Mouse (Mus musculus): Measurements from ENCODE around the gene 1600002K03Rik. TPM values are rescaled to one million over a fixed set of nuclear protein-coding genes. Genes with fewer than 3 reads are reported as not detected.

Gene 1600002K03Rik
- total RNA-seq, 2 experiments from 2014 or later = 5.4 to 6.5 TPM

DNA sequence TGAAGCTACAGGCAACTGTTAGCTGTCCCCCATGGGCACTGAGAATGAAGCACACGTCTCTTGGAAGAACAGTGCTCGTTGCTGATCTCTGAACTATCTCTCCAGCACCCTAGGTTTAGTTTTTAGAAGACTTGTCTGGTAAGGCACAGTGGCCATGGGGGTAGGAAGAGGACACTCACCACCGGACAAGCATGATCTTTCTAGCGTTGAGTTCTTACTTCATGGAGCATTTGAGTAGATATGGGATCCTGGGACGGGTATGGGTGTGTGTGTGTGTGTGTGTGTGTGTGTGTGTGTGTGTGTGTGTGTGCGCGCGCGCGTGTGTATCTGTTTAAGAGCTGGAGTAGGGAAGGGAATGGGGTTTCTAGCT lies 32.1 kb upstream of the 1600002K03Rik start, which contains the start of gene Cbarp:
Gene Cbarp, minus strand, starts transcription at position 170 of the 370 bp plus-strand sequence.
- no peak for DNase-seq (ENCODE audit: low spot score)

DNA sequence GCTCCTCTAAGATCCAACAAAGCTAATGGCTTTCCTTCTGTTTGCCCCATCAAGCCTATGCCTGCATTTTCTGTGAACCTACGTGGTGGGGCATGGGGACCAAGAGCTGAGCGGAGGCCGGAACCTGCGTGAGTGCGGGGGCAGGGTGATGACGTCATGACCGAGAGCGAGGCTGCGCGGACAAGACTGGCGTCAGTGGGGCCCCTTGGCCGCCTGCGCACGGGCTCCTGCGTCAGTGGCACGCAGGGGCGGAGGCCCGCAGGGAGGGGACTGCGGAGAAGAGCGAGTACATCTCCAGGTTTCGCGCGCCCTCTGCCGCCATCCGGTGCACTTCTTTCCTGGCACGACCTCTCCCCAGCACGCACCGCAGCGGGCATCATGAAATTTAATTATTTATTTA lies 31.5 kb upstream of the 1600002K03Rik start:
- DNase-seq (ENCODE audit: low spot score) = peak; percentile 96

DNA sequence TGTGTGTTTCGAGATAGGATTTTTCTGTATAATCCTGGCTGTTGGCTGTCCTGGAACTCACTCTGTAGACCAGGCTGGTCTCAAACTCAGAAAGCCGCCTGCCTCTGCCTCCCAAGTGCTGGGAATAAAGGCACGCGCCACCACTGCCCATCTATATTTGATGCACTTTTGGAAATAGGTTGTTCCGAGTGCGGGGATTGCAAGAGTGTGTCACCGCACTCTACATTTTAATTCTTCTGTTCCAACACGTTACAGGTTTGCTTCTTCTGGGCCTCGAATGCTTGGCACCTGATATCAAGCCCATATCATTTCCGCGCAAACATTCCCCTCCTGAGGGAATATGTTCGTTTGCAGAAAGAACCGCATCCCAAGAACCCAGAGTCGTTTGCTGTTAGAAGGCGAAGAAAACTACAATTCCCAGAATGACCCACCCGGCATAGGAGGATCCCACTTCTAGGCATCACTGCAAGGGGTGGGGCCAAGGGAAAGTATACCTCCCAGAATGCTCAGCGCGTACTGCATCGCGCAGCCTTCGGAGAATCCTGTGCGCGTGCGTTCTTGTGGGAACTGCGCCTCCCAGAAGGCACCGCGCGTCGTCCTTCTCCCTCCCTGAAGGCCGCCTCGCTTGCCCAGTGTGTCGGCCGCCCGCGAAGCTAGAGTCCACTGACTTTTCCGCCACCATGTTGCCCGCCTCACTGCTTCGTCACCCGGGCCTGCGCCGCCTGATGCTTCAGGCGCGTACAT lies 30.8 kb upstream of the 1600002K03Rik start:
- peak; percentile 97 for DNase-seq (ENCODE audit: low spot score)

DNA sequence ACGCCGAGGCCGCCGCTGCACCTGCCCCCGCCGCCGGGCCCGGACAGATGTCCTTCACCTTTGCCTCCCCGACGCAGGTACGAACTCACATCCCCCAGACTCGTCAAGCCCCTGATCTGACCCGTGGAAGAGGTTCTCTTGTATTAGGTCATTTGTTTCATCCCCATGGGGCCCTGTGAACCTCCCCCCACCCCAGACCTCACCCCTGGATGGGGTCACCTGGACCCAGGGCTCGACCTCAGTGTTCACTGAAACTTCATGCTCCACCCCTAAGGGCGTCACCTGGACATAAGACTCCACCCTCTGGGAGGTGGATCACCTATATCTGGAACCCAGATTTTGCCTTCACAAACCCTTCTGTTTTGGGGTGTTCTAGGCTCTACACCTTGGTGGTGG lies 30.2 kb upstream of the 1600002K03Rik start:
- DNase-seq (ENCODE audit: low spot score) = no peak

DNA sequence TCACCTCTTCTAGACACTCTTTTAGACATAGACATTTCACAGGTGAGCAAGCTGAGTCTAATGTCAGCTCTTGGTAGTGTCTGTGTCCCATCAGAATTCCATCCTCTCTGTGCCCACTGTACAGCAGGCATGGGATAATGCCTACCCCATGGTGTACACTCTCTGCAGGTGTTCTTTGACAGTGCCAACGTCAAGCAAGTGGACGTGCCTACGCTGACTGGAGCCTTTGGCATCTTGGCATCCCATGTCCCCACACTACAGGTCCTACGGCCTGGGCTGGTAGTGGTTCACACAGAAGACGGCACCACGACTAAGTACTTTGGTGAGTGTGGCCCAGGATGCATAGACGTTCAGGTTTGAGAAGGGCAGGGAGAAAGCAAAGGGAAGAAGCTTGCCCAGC lies 29.1 kb upstream of the 1600002K03Rik start:
- no peak for DNase-seq (ENCODE audit: low spot score)

DNA sequence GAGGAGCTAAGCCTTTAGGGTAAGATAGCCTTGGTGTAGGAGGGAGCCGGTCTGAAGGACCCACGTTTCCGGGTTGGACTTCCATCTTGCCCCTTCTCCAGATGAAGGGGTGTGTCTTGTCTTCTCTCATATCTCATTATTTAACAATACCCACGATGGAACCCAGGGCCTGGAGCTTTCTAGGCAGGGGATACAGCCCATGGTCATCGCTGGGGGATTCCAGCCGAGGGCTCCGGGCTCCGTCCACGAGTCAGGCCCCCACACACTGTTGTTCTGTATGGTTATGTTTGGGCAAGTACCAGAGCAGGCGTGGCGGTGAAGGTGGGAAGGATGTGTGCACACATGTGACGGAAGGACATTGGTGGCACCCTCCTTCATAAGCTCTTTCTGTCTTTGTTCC lies 28.6 kb upstream of the 1600002K03Rik start:
- no peak for DNase-seq (ENCODE audit: low spot score)

DNA sequence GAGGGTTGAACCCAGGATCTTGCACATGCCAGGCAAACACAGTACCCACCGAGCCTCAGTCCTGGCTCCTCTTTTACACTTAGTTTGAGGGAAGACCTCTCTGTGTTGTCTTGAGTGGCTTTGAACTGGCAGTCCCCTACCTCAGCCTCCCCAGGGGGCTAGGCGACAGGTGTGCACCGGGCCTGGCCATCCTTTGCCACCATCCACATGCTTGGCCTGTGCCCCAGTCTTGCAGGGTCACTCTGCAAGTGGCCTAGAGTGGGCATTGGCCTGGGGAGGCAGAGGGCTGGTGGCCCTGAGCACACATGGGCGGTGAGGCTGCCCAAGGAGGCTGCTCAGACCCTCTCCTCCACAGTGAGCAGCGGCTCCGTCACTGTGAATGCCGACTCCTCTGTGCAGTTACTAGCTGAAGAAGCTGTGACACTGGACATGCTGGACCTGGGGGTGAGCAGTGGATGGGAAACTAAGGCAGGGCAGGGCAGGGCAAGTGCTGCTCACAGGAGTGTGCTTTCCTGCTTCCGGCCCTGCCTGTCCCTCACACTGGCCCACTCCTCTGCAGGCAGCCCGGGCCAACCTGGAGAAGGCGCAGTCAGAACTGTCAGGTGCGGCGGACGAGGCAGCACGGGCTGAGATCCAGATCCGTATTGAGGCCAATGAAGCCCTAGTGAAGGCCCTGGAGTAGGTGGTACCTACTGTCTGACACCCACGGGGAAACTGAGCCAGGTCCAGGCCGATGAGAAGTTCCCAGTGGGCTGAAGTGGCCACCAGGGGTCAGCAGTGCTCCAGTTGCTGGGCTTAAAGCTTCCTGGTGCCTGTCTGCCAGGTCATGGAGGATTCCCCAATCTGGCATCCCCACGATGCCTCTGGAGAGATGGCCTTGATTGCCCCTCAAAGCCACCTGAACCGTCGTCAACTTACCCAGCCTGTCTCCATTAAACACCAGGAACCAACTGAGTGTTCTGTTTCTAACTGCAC lies 27.6 kb upstream of the 1600002K03Rik start:
- DNase-seq (ENCODE audit: low spot score) = peak; percentile 78

DNA sequence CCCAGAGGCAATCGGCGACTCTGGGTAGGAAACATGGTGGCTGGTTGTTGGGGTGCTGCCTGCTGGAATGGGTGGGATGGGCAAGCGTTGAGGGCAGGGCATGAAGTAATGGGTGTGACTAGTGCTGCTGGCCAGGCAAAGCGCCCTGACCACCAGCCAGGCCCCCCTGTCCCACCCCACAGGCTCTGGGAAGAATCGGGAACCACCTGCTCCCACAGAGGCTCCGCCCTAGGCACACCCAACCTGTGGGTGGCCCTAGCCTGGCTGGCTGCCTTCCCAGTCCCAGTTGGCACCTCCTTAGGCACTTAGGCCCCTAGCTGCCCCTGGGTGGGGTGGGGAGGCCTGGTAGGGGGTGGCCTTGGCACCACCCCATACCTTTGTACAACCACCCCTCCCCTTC lies 26.8 kb upstream of the 1600002K03Rik start:
- no peak for DNase-seq (ENCODE audit: low spot score)

DNA sequence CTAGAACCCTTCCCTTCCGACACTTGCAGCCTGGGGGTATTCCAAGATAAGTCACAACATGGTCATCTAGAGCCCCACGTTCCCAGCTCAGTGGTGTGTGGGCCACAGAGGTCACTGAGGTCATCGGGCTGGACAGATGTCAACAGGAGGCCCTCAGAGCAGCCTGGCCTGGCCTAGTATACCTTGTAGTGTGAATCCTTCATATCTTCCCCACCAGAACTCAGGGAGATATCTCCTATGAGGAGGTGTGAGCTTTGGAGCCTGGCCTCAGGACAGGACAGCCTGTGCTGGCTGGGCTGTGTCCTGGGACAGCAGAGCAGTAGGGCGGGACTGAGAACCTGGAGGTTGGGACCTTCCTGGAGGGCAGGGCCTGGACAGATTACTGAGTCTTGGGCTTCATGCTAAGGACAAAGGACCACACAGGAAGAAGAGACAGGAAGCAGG lies 26.2 kb upstream of the 1600002K03Rik start:
- no peak for DNase-seq (ENCODE audit: low spot score)

DNA sequence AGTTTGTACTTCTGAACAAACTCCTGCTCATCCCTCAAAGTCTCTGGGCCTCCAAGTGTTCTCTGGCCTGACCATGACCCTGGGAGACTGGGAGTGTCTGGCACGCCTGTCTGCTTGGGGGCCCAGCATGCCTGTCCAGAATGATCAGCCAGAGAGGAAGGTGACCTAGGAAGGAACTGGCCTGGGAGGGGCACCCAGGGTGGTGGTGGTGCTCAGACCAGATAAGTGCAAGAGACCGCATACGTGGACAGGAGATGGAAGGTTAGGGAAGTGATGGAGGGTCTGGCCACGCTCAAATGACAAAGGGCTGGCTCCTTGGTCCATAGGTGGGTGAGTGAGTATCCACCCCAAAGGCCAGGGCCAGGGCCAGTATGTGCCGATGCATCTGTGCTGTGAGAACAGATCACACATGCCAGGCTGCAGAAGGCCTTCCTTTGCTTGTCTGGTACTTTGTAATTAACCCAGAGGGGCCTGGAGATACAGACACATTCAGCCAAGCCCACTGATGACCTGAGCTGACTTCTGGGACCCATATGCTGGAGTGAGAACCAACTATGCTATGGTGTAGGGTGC lies 25.5 kb upstream of the 1600002K03Rik start:
- DNase-seq (ENCODE audit: low spot score) = no peak

DNA sequence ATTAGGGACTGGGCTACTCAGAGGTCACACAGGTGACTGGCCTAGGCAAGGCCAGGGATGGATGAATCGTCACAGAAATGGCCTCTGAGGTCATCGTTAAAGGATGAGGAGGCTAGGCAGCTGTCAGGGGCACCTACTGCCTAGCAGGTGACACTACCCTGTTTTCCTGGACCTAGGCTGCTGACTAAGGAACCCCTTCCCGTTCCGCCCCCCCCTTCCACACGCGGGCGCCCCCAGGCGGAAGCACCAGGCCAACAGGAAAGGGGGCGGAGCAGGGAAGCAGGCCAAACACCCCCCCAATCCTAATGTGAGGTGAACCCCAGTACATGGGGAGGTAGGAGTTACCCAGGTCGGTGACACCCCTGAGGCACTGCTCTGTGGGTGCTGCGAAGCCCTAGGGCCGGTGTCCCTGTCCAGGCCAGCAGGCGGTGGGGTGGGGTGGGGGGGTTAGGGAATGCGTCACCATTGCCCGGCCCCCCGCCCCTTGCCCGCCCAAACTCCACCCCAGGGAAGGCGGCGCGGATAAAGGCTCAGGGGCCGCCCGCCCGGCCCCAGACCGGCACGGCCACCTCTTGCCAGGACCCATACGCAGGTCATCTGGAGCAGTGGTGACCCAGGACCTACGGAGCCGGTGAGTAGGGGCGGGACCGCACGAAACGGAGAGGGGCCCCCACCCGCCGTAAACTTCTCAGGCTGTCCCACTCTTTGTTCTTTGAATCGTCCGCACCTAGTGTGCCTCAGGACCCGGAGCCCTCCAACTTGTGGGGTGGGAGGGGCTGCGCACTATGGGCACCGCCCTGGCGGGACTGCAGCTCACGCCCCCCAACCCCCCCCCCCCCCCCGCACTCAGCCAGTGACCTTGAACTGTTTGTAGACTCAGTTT lies 24.8 kb upstream of the 1600002K03Rik start, which contains the start of gene Midn:
Gene Midn, plus strand, starts transcription at position 554 of the 883 bp plus-strand sequence.
- DNase-seq (ENCODE audit: low spot score) = peak; percentile 90

DNA sequence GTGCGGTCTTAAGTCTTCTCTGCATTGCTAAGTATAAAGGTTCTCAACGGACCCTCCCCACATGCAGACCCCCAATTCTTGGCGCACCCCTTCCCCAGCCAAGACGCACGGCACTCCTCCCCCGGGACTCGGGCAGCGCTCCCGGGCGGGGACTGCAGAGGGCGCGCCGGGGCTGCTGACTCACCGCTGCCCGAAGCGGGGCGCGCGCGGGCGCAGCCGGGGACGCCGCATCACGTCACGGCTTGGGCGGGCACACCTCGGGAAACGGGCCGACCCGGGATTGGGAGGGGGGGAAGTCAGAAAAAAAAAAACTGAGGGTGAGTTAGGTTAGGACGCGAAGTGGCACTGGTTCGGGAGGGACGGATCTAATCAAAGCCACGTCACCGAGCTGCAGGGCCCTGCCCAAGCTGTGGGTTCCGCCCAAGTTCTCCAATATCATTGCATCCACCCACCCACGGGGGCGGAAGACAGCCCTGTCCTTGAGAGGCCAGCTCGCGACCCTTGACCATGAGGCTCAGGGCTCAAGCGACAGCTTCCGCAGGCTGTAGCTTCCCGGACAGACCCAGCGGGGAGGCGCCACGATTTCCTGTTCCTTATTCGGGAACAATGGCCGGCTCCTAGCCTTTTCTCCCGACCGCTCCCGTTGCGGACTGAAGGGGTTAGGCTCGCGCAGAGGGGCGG lies 24.0 kb upstream of the 1600002K03Rik start:
- DNase-seq (ENCODE audit: low spot score) = peak; percentile 93

DNA sequence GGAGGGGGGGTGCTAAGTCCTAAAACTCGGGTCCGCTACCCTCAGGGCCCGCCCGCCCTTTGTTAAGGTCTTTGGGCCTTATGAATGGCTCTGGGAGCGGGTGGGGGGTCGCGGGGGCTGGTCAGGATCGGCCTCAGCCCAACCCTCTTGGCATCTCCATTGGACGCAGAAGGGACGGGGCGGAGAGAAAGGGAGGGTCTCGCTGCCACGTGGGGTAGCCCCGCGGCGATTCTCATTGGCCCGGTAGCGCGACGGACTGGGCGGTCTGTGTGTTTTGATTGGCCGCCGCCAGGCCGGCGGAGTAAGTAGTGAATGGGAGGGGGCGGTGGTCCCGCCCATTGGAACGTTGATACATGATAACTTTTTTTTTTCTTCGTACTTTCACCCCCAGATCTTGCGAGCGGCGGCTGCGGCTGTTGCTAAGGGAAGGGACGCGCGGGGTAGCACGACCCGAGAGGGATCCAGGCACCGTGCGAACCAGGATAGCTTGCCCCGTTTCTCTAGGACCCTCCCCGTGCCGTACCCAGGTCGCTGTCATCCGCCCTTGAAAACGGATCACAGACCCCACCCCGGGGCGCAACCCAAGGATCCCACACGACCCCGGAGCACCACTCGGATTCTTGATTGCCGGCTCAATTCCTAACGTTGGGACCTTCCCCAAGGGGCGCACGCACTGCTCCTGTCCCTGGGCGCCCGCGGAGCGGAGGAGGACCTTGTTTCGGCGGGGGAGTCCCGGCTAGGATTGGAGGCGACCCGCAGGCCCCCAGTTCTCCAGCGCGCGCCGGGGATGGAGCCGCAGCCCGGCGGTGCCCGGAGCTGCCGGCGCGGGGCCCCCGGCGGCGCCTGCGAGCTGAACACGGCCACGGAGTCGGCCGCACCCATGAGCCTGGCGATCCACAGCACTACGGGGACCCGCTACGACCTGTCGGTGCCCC lies 23.2 kb upstream of the 1600002K03Rik start:
- peak; percentile 96 for DNase-seq (ENCODE audit: low spot score)

DNA sequence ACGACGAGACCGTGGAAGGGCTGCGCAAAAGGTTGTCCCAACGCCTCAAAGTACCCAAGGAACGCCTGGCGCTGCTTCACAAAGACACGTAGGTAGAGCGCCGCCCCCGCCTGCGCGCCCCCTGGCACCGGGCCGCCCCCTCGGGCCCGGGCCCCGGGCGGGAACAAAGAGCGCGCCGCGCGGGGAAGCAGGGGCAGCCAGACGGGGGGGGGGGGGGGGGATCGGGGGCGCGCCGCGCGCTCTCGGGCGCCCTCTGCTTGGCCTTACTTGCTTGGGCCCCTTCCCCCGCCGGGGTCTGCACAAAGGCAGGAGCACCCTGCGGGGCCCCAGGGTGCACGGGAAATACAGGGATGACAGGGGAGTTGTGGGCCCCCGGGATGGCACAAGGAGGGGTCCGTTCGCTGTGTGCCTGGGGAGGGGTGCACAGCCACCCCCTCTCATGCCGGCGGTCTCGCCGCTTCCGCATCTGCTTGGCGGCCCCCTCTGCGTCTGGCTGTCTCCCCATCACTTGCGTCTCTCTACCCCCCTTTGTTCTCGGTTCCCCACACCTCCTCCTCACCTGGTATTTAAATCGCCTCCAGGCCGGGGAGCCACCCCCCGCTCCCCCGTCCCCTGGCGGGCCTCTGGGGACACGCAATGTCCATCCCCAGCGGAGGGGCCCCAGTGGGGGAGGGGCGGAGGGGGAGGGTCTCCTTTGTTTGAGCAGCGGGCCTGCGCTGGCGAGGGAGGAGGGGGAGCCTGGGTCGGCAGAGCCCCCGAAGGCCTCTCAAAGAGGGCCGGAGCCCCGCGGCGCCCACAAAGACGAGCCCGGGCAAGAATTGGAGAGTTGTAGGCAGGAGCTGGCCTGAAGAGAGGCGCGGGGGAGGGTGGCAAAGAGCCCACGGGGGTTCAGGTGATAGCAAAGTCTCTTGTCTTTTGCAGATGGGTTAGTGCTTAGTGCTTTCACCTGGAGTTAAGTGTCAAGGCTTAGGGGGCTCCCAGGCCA lies 22.2 kb upstream of the 1600002K03Rik start:
- no peak for DNase-seq (ENCODE audit: low spot score)

DNA sequence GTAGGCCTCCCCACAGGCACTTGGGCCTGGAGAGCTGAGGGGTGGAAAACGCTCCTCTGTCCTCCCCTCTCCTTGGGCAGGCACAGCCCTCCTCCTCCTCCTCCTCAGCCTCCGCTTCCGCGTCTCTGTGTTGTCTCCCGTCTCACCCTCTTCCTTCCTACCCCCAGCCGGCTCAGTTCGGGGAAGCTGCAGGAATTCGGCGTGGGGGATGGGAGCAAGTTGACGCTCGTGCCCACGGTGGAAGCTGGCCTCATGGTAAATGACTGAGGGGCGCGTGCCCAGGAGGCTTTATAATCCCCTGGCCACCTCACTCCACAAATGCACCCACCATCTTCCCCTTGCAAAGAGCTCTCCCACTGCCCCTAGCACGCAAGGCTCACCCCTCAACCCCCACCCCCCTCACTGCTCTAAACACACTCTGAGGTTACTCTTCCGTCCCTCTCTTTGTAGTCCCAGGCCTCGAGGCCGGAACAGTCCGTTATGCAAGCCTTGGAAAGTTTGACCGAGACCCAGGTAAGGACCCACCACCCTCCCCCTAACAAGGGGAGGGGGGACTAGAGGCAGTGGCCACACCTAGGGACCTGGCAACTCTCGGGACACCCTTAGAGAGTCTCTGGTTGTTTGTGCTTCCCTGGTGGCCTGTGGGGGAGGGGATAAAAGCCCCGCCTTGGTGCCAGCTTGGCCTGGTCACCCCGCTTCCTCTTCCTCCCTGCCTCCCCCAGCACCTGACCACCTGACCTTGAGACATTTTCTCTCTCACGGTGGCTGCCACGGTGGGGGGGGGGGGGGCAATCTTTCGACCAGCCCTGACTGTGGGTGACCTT lies 21.3 kb upstream of the 1600002K03Rik start:
- peak; percentile 55 for DNase-seq (ENCODE audit: low spot score)

DNA sequence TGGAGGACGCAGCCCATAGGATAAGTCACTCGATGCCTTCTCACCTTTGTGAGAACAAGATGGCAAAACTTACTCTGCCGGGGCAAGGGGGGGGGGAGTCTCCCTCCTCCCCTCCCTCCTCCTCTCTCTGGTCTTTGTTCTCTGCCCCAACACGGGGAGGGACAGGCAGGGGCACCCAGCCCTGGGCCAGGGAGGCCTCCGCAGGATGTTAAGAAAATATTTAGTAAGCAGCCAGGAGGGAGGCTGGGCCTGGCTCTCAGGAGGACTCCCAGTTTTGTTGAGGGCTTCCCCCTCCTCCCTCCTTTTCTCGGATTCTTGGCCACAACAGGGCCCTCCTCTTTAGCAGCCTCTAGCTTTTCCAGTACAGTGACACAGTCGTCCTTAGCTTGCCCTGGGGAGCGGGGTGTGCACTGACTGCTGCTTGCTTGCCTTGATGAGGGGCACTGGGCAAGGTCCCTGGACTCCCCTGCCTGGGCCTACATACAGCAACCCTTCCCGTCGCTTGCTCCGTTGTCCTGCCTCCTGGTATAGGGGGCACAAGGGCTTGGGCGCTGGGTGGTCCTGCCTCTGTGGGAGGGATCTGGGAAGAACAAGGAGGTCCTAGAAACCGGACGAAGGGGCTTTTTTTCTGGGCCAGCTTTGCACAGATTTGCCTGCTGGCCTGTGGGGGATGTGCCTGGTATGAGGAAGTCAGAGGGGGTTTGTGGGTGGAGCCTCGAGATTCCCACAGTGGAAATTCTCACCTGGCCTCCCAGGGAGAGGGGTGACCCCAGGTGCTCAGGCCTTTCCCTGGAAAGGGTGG lies 20.5 kb upstream of the 1600002K03Rik start:
- no peak for DNase-seq (ENCODE audit: low spot score)

Measured in gastrocnemius, adult 18-20 months (tissue).